Mouse (Mus musculus) cerebellum, adult 2 months (tissue): ENCODE measurements around the gene Copg1.

Experiments used
- CTCF ChIP-seq: fragments of 200-500 bp; IDR thresholded peaks from 2 replicates; pipeline ENCODE4 v1.5.1; 2011; ENCODE audit warnings: low read depth, mild to moderate bottlenecking, control low read depth, low read length, moderate library complexity, borderline replicate concordance; ENCODE audit not compliant: insufficient read depth
- POLR2A ChIP-seq: fragments of 200-500 bp; IDR thresholded peaks from 2 replicates; pipeline ENCODE4 v1.6.1; 2011; ENCODE audit warnings: low read length, control low read depth, borderline replicate concordance; ENCODE audit not compliant: insufficient read depth

DNA sequence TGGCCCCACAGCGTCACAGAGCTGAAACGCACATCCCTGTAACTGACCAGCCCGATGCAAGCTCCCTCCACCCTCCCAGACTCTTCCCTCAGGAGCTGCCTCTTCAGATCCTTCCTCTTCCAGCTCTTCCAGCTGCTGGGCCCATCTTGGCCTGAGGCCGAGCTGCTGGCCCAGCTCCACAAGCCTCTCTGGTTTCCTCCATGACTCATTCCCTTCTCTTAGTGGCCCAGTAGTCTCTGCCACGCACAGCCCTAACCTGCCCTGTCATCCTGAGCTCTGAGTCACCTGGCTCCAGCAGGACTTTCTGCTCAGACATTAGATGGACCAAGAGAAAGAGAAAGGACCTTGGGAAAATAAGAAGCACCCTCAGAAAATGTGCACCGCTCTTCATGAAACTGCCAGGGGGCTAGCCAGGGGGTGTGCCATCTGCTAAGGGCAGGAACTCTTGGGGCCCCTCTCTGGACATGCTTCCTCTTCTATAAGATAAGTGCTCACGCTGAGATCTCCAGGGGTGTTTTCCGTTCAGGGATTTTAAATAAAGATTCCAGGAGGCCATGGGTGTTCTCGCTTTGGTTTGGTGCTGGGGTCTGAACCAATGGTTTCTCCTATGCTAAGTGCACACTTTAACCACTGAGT lies 18.6 kb upstream of the Copg1 start:
- TF ChIP-seq CTCF (no peak), POLR2A (no peak)
